Mouse (Mus musculus) gastrocnemius, adult 2 months (tissue): ENCODE measurements around the gene Pnrc2. TPM values are rescaled to one million over a fixed set of nuclear protein-coding genes. Genes with fewer than 3 reads are reported as not detected.
A peak's percentile ranks its signal among the peaks of the same experiment; 100 is the strongest.

Experiments
- DNase-seq: peaks from one replicate; pipeline ENCODE4 v3.0.0; 2022
- H3K27ac ChIP-seq: fragments of 200-600 bp; 2 replicates; pipeline ENCODE4 v1.8.1; 2022; ENCODE audit warnings: mild to moderate bottlenecking
- H3K4me3 ChIP-seq: fragments of 200-600 bp; 2 replicates; pipeline ENCODE4 v1.8.1; 2022; ENCODE audit warnings: mild to moderate bottlenecking, moderate library complexity
- CTCF ChIP-seq: fragments of 200-600 bp; IDR thresholded peaks from 2 replicates; pipeline ENCODE4 v1.8.1; 2022; ENCODE audit warnings: antibody characterized with exemption, mild to moderate bottlenecking, moderate library complexity
- intact Hi-C: fragments of 180-260 bp; cut with DNase I; formaldehyde crosslinking; loops from one replicate; pipeline ENCODE4 v1.15.1; 2025
- total RNA-seq, 2 experiments: library from RNA; stranded (reverse); gene quantifications; 2 replicates each; pipeline ENCODE4 v1.2.3; 2021

Pnrc2 gene
- total RNA-seq, 2 experiments from 2014 or later: 36.7 to 44.8 TPM

DNA sequence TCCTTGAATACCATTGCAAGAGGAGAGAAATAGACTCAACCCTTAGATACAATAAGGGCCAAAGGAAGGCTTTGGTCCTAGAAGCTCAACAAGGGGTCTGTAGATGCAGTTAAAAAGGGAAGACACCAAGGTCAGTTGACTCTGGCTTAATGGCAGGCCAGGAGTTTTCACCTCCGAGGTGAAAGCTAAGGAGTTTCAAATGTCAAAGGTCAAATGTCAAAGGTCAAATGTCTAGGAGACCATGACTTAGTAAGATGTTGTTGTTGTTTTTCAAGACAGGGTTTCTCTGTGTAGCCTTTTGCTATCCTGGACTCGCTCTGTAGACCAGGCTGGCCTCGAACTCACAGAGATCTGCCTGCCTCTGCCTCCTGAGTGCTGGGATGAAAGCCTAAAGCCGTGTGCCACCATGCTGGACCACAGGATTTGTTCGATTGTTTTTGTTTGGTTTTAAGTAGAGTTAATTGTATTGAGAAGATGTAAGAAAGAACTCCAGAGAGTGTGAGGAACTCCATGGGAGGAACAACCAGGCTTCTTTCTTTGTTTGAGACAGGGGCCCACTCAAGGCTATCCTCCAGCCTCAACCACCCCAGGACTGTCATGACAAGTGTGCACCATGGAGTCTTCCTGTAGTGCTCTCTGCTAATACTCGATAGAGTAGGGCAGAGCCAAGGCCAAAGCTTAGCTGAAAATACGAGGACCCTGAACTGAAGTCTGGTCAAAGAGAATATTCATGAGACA is 15.7 kb upstream of the Pnrc2 start:
- no peak for TF ChIP-seq CTCF
- H3K27ac ChIP-seq: no peak overlapping the region
- H3K4me3 ChIP-seq: no peak overlapping the region
- intact Hi-C loops: loop anchor here (2.0 kb wide), 1 partner anchor 29 kb away; no protein-coding TSS in a partner anchor
- no peak for DNase-seq

- no peak for TF ChIP-seq CTCF
- no peak overlapping the region for H3K27ac ChIP-seq
- DNase-seq: no peak
- intact Hi-C loops: loop anchor here (2.0 kb wide), 1 partner anchor 30 kb away; no protein-coding TSS in a partner anchor
- H3K4me3 ChIP-seq: no peak overlapping the region
These were observed 14.9 kb upstream of the Pnrc2 start for GRCm38 (mm10) chr4:135888448-135889057.

GRCm38 (mm10) chr4:135886184-135886583 is 12.5 kb upstream of the Pnrc2 start:
- TF ChIP-seq CTCF: no peak
- intact Hi-C loops: no loop called here
- Histone ChIP-seq H3K4me3 (no peak overlapping the region), H3K27ac (no peak overlapping the region)
- DNase-seq: no peak

- TF ChIP-seq CTCF: no peak
- Histone ChIP-seq H3K27ac (no peak overlapping the region; the same call in 1 of the 2 replicates), H3K4me3 (no peak overlapping the region; the same call in 1 of the 2 replicates)
- no peak for DNase-seq
- intact Hi-C loops: no loop called here
These were observed 12.0 kb upstream of the Pnrc2 start for GRCm38 (mm10) chr4:135885676-135886075.

DNA sequence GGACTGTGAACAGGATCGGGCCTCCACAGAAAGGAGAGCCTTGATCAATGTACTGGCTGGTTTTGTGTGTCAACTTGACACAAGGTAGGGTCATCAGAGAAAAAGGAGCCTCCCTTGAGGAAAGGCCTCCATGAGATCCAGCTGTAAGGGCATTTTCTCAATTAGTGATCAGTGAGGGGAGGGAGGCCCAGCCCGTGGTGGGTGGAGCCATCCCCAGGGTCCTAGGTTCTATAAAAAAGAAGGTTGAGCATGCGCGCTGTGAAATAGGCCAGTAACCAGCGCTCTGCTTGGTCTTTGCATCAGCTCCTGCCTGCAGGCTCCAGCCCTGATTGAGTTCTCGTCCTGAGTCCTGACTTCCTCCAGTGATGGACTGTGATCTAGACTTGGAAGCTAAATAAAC is 10.9 kb upstream of the Pnrc2 start:
- intact Hi-C loops: no loop called here
- no peak for DNase-seq
- H3K4me3 ChIP-seq: no peak overlapping the region
- peak overlapping the region; percentile 65 for H3K27ac ChIP-seq
- TF ChIP-seq CTCF: no peak

DNA sequence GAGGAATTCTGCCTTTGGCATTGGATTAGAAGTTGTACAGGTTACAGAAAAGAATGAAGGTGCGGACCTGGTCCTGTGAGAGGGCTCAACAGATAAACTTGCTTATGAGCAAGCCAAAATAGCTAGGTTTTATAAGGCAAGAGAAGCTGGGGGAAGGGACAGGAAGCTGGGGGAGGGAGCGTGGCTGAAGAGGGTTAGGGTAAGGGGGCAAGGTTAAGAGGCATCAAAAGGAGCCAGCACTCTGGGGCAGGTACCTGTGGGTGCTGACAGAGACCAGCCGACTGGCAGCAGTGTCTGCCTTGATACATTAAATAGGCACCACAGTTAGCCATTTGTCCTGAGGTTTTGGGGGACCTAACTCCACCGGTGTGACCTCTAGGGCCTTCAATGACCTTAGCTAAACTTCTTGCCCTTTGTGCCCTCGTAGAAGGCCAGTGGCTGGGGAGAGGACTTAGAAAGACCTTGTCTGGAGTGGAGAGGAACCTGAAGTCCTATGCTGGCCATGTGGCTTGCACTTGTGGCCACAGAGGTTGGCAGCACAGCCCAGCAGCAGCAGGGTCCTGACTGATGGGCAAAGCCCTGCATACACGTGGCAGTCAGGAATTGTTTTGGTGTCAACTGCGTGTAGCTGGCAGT is 10.3 kb upstream of the Pnrc2 start:
- DNase-seq: no peak
- Histone ChIP-seq H3K4me3 (no peak overlapping the region), H3K27ac (peak overlapping the region; percentile 65)
- no peak for TF ChIP-seq CTCF
- intact Hi-C loops: no loop called here

- Histone ChIP-seq H3K4me3 (no peak overlapping the region), H3K27ac (peak overlapping the region; percentile 65)
- DNase-seq: no peak
- TF ChIP-seq CTCF: no peak
- intact Hi-C loops: no loop called here
These were observed 9.8 kb upstream of the Pnrc2 start for GRCm38 (mm10) chr4:135883401-135883851.

GRCm38 (mm10) chr4:135882023-135882422 is 8.4 kb upstream of the Pnrc2 start:
- TF ChIP-seq CTCF: no peak
- DNase-seq: no peak
- Histone ChIP-seq H3K27ac (no peak overlapping the region), H3K4me3 (no peak overlapping the region)
- intact Hi-C loops: no loop called here

DNA sequence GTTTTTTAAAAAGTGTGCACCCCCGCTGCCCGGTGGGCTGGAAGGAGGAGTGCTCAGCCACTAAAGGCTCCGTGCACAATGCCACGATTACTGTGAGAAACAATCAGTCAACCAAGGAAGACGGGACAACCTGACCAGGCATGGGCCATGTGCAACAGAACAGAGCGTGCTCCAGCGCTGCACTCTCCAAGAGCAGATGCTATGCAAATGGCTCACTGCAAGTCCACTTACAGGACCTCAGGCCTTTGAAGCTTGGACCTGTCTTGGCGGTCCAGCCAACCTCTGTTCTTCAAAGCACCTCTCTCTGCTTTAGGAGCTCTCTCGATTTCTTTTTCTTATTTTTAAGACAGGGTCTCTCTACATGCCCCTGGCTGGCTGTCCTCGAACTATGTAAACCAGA is 6.9 kb upstream of the Pnrc2 start:
- TF ChIP-seq CTCF: no peak
- H3K27ac ChIP-seq: no peak overlapping the region
- DNase-seq: no peak
- intact Hi-C loops: no loop called here
- H3K4me3 ChIP-seq: no peak overlapping the region

DNA sequence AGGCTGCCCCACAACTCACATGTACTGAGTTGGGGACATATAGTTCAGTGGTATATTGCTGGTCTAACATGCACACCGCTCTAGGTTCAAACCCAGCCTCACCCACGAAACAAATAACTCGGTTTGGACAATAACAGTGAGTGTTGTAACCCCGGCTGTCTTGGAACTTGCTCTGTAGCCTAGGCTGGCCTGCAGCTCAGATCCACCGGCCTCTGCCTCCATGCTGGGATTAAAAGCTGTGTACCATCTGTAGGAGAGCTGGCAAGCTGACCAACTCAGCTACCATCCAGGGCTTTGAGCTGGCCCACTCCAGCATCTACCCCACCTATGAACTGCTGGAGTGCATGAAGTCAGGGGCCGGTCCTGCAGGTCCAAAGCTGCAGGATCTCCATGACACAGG is 6.4 kb upstream of the Pnrc2 start:
- TF ChIP-seq CTCF: no peak
- DNase-seq: no peak
- H3K4me3 ChIP-seq: no peak overlapping the region
- no peak overlapping the region for H3K27ac ChIP-seq
- intact Hi-C loops: no loop called here

DNA sequence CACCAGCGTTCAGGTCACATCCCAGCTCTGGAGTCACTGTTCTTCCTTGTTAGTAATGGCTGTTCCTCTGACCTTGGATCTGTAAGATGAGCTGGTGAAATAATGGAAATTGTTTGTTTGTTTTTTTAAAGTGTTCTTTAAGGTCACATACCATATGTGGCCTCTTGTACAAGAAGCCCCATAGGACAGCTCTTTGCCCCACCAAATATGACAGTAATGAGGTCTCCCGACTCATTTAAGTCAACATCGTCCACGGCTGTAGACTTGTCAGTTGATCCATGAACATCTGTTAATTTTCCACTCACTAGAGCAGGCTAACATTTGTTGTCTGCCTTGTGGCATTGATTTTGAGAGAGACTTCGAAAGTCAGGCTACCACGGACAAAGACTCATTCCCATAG is 5.4 kb upstream of the Pnrc2 start:
- Histone ChIP-seq H3K27ac (no peak overlapping the region), H3K4me3 (no peak overlapping the region)
- TF ChIP-seq CTCF: no peak
- intact Hi-C loops: loop anchor here (5.0 kb wide), 1 partner anchor 57 kb away; no protein-coding TSS in a partner anchor
- DNase-seq: no peak

DNA sequence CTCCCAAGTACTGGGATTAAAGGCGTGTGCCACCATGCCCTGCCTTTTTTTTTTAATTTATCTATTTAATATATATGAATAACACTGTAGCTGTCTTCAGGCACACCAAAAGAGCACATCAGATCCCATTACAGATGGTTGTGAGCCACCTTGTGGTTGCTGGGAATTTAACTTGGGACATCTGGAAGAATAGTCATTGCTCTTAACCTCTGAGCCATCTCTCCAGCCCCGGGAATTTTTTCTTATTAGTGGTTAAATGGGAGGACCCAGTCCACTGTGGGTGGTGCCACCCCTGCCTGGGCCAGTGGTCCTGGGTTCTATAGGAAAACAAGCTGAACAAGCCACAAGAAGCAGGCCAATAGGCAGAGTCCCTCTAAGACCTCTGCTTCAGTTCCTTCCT is 4.1 kb upstream of the Pnrc2 start:
- no peak overlapping the region for H3K4me3 ChIP-seq
- DNase-seq: no peak
- peak; percentile 64 for TF ChIP-seq CTCF
- intact Hi-C loops: loop anchor here (1.0 to 5.0 kb wide), 2 partner anchors 55 to 76 kb away; no protein-coding TSS in a partner anchor
- H3K27ac ChIP-seq: peak overlapping the region; percentile 99

GRCm38 (mm10) chr4:135876583-135877020 is 3.0 kb upstream of the Pnrc2 start:
- intact Hi-C loops: loop anchor here (1.0 to 5.0 kb wide), 2 partner anchors 54 to 75 kb away; no protein-coding TSS in a partner anchor
- Histone ChIP-seq H3K4me3 (peak overlapping the region; percentile 64), H3K27ac (peak overlapping the region; percentile 99)
- TF ChIP-seq CTCF: no peak
- DNase-seq: peak; percentile 72
